Mouse (Mus musculus) heart, embryonic 14.5 days (tissue): ENCODE results near the gene Furin. TPM values are rescaled to one million over a fixed set of nuclear protein-coding genes. Genes with fewer than 3 reads are reported as not detected.

Source experiments
- ATAC-seq: fragments of 200-750 bp; cut with Nextera tagmentation; 2 replicates; pipeline ENCODE4 v1.8.0; 2017; ENCODE audit warnings: low read depth, moderate TSS enrichment; ENCODE audit not compliant: insufficient number of reproducible peaks, insufficient read depth, low FRiP score
- H3K27ac ChIP-seq, 2 experiments: fragments of 200-500 bp in 1 of 2; fragments of 300-500 bp in 1 of 2; sonication (generic) in 1 of 2; replicated peaks in 1 of 2; 2 replicates each; pipeline ENCODE4 v1.5.1; 2012 to 2014; ENCODE audit warnings: low read depth in 2 of 2, low read length in 2 of 2, control low read depth in 1 of 2, mild to moderate bottlenecking in 1 of 2, mixed read lengths in 1 of 2; ENCODE audit not compliant: control insufficient read depth in 1 of 2, insufficient read depth in 1 of 2
- H3K27me3 ChIP-seq: fragments of 300-500 bp; sonication (generic); 2 replicates; pipeline ENCODE4 v1.6.1; 2014; ENCODE audit warnings: mild to moderate bottlenecking, low read length, control low read depth; ENCODE audit not compliant: control insufficient read depth, insufficient read depth
- H3K36me3 ChIP-seq: fragments of 300-500 bp; sonication (generic); 2 replicates; pipeline ENCODE4 v1.6.1; 2014; ENCODE audit warnings: mild to moderate bottlenecking, control low read depth, low read length, mixed read lengths; ENCODE audit not compliant: control insufficient read depth, insufficient read depth
- H3K4me1 ChIP-seq, 2 experiments: fragments of 200-500 bp in 1 of 2; fragments of 300-500 bp in 1 of 2; sonication (generic) in 1 of 2; 2 replicates each; pipeline ENCODE4 v1.6.1; 2012 to 2014; ENCODE audit warnings: low read length in 2 of 2, control low read depth in 1 of 2, mixed read lengths in 1 of 2; ENCODE audit not compliant: control insufficient read depth in 2 of 2, insufficient read depth in 2 of 2
- H3K4me2 ChIP-seq: fragments of 300-500 bp; sonication (generic); 2 replicates; pipeline ENCODE4 v1.6.1; 2014; ENCODE audit warnings: mild to moderate bottlenecking, low read length
- H3K4me3 ChIP-seq, 2 experiments: fragments of 200-500 bp in 1 of 2; fragments of 300-500 bp in 1 of 2; sonication (generic) in 1 of 2; 2 replicates each; pipeline ENCODE4 v1.5.1; 2012 to 2014; ENCODE audit warnings: low read length in 2 of 2, mild to moderate bottlenecking in 2 of 2, control low read depth in 1 of 2, low read depth in 1 of 2, moderate library complexity in 1 of 2; ENCODE audit not compliant: control insufficient read depth in 1 of 2, insufficient read depth in 1 of 2
- H3K9ac ChIP-seq: fragments of 300-500 bp; sonication (generic); 2 replicates; pipeline ENCODE4 v1.6.1; 2014; ENCODE audit warnings: mild to moderate bottlenecking, low read length
- H3K9me3 ChIP-seq: fragments of 300-500 bp; sonication (generic); 2 replicates; pipeline ENCODE4 v1.6.1; 2016; ENCODE audit warnings: low read length, control low read depth; ENCODE audit not compliant: control insufficient read depth
- WGBS: fragments of 180-500 bp; shearing (Covaris S2); extraction: QIAGEN DNeasy Blood & Tissue Kit; methylation state at CpG from one replicate; pipeline ENCODE4 v1.1.7; 2014; 5-methylcytosine and 5-hydroxymethylcytosine counted together
- polyA plus RNA-seq: library from polyadenylated mRNA; unstranded; fragments of >200 nt; fragmentation: Nextera tagmentation; extraction: Ambion mirVana; gene quantifications from 2 replicates; pipeline ENCODE4 v1.2.1, GENCODE M21; 2014

Furin gene
- polyA plus RNA-seq, 1 experiment from 2014 or later: 25.2 TPM

GRCm38 (mm10) chr7:80365759-80366158 is 39.5 kb downstream of the Furin start:
- H3K36me3 ChIP-seq: peaks cover 72% of the 10 kb centered on the region
- WGBS: 56% methylated on average over 2 of the region's 2 CpGs
- no peak overlapping the region for H3K27ac ChIP-seq
- no peak overlapping the region for H3K4me3 ChIP-seq
- H3K4me1 ChIP-seq: peaks cover 10 to 20% of the 10 kb centered on the region in 2 experiments
- ATAC-seq: no peak
- H3K4me2 ChIP-seq: no peak overlapping the region
- H3K9ac ChIP-seq: no peak overlapping the region
- 0 out of 2 replicates have a peak, but pooled peaks cover 4% of the 10 kb centered on the region for H3K9me3 ChIP-seq
- no peaks in the 10 kb centered on the region for H3K27me3 ChIP-seq

GRCm38 (mm10) chr7:80360435-80360834 is 44.8 kb downstream of the Furin start:
- peaks cover 96% of the 10 kb centered on the region for H3K36me3 ChIP-seq
- WGBS: 50% methylated on average over 3 of the region's 3 CpGs
- no peak overlapping the region for H3K9ac ChIP-seq
- no peak for ATAC-seq
- 0 out of 2 replicates have a peak, but pooled peaks cover 4% of the 10 kb centered on the region for H3K9me3 ChIP-seq
- peaks cover 0 to 2% of the 10 kb centered on the region in 2 experiments; a peak in 1 of 4 replicates for H3K4me1 ChIP-seq
- H3K27ac ChIP-seq: no peak overlapping the region
- H3K4me2 ChIP-seq: no peak overlapping the region
- H3K4me3 ChIP-seq: no peak overlapping the region
- H3K27me3 ChIP-seq: no peaks in the 10 kb centered on the region

- no peak overlapping the region for H3K9ac ChIP-seq
- H3K27me3 ChIP-seq: no peaks in the 10 kb centered on the region
- WGBS: 51% methylated on average over 4 of the region's 4 CpGs
- H3K4me2 ChIP-seq: no peak overlapping the region
- H3K4me3 ChIP-seq: no peak overlapping the region
- ATAC-seq: no peak
- peak overlapping the region in 1 of 2 experiments; percentile 44; a peak in 2 of 4 replicates for H3K27ac ChIP-seq
- H3K9me3 ChIP-seq: no peaks in the 10 kb centered on the region
- H3K4me1 ChIP-seq: peaks cover 0 to 2% of the 10 kb centered on the region in 2 experiments; a peak in 1 of 4 replicates
- peaks cover 95% of the 10 kb centered on the region for H3K36me3 ChIP-seq
Measured at GRCm38 (mm10) chr7:80358039-80358438, 47.2 kb downstream of the Furin start.

GRCm38 (mm10) chr7:80357156-80357555 is 48.1 kb downstream of the Furin start:
- Histone ChIP-seq H3K9ac (no peak overlapping the region), H3K27ac (peak overlapping the region; percentile 56 to 71), H3K4me1 (peaks cover 0 to 2% of the 10 kb centered on the region in 2 experiments; a peak in 1 of 4 replicates), H3K27me3 (no peaks in the 10 kb centered on the region), H3K4me3 (no peak overlapping the region), H3K9me3 (no peaks in the 10 kb centered on the region), H3K4me2 (no peak overlapping the region), H3K36me3 (peaks cover 94% of the 10 kb centered on the region)
- WGBS: 67% methylated on average over 8 of the region's 8 CpGs
- ATAC-seq: peak; percentile 20; the same call in 1 of the 2 replicates

- Histone ChIP-seq H3K4me3 (no peak overlapping the region), H3K27ac (peak overlapping the region; percentile 53 to 56; a peak in 3 of 4 replicates), H3K27me3 (no peaks in the 10 kb centered on the region), H3K9ac (no peak overlapping the region), H3K4me1 (peaks cover 0 to 2% of the 10 kb centered on the region in 2 experiments; a peak in 1 of 4 replicates), H3K36me3 (peaks cover 92% of the 10 kb centered on the region), H3K4me2 (no peak overlapping the region), H3K9me3 (no peaks in the 10 kb centered on the region)
- no peak for ATAC-seq
- 77% methylated on average over 13 of the region's 13 CpGs for WGBS
Measured at GRCm38 (mm10) chr7:80356351-80356750, 48.9 kb downstream of the Furin start.

- H3K4me1 ChIP-seq: peaks cover 0 to 2% of the 10 kb centered on the region in 2 experiments; a peak in 1 of 4 replicates
- H3K27me3 ChIP-seq: no peaks in the 10 kb centered on the region
- H3K27ac ChIP-seq: no peak overlapping the region
- no peak overlapping the region for H3K4me2 ChIP-seq
- no peak for ATAC-seq
- no peaks in the 10 kb centered on the region for H3K9me3 ChIP-seq
- peaks cover 76% of the 10 kb centered on the region for H3K36me3 ChIP-seq
- H3K4me3 ChIP-seq: no peak overlapping the region
- no peak overlapping the region for H3K9ac ChIP-seq
- WGBS: 84% methylated on average over 8 of the region's 8 CpGs
Measured at GRCm38 (mm10) chr7:80352920-80353319, 52.3 kb downstream of the Furin start.

- WGBS: 52% methylated on average over 2 of the region's 2 CpGs
- Histone ChIP-seq H3K36me3 (peaks cover 54% of the 10 kb centered on the region), H3K4me3 (no peak overlapping the region), H3K27me3 (no peaks in the 10 kb centered on the region), H3K4me2 (no peak overlapping the region), H3K9ac (no peak overlapping the region), H3K4me1 (peaks cover 2% of the 10 kb centered on the region in 2 experiments; a peak in 2 of 4 replicates), H3K27ac (no peak overlapping the region), H3K9me3 (no peaks in the 10 kb centered on the region)
- no peak for ATAC-seq
Measured at GRCm38 (mm10) chr7:80350808-80351207, 54.4 kb downstream of the Furin start.
